Comparison of ENCODE assay signal across 9 mouse cellular contexts in the genomic region with DNA sequence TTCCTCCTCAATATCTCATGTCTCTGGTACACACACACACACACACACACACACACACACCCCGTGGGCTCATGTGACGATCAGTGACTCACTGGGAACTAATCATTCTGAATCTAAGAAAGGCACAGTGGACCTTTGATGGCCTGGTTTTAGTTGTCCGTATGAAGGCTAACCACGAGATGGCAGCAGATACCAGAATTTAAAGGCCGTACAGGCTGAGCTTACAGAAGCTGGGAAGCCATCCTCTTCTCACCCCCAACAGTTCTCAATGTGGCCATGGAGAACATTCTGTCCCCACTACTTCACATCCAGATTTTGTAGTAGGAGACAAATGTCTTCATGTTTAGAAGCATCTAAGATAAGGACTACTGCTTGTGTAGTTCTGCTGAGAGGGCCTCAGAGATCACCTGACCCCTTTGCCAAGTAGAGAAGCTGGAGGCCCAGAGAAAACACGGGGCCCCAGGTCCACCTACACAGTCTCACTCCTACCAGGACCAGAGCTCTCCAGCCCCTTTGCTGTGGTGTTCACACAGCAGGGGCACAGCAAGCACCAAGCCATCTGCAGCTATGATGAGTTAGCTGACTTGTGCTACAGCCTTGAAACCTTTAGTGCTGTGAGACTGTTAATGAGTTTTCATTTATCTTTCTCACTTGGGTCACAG.
DNase-seq lines count a peak whose midpoint lies in the region; ATAC-seq and TF ChIP-seq lines count a peak whose summit lies in the region.
"Had no signal": no experiment of that assay in that cellular context is flagged by ENCODE, and none has a peak within 500 bp of the region (broad histone marks: within the 10 kb centered on the region; RNA-seq: fewer than 3 reads in every experiment).

No protein-coding gene starts in this region.

- ATAC-seq in megakaryocyte, adult 5-6 weeks (ENCODE audit: poor library complexity, severe bottlenecking) = peak; percentile 78

- H3K4me3 ChIP-seq in left cerebral cortex, adult 2 months = no peak overlapping the region
- H3K4me3 ChIP-seq: stomach, embryonic 15.5 days had no signal

- H3K27ac ChIP-seq in left cerebral cortex, adult 2 months = peak overlapping the region; percentile 29
- H3K27ac ChIP-seq: stomach, embryonic 15.5 days had no signal

- TF ChIP-seq CTCF in left cerebral cortex, adult 2 months (IDR thresholded peaks at IDR 0.05) = peak; percentile 68

- intact Hi-C loops in left cerebral cortex, adult 2 months (cut with DNase I) = loop anchor here (1.0 to 5.0 kb wide), 6 partner anchors 97 to 377 kb away; partner anchors contain the start of genes Arpc5, Rgl1 and Smg7

- peak; percentile 81 for DNase-seq in ZHBTc4 (ENCODE audit: low read depth, low spot score)
- peak; percentile 45 to 74 for DNase-seq in cerebellum, postnatal 4 days (ENCODE audit: low spot score in 2 of 2)
- DNase-seq in gastrocnemius, adult 8-10 months (ENCODE audit: low spot score in 2 of 2) = peak; percentile 56
- peak; percentile 67 for DNase-seq in hindlimb bud, embryonic 11.5 days (ENCODE audit: extremely low spot score, low read depth, low spot score)
- DNase-seq in left cerebral cortex, adult 2 months (ENCODE audit: extremely low spot score in 1 of 2, low spot score in 2 of 2) = peak; percentile 71 to 77
- DNase-seq in right cerebral cortex, adult 2 months (ENCODE audit: low spot score in 2 of 2) = peak; percentile 82 to 88
- DNase-seq in urinary bladder, postnatal 36 days (ENCODE audit: low spot score in 2 of 2) = peak; percentile 71 to 73
